Mouse (Mus musculus) G1E (cell line): ENCODE measurements around the gene Zbtb21. TPM values are rescaled to one million over a fixed set of nuclear protein-coding genes. Genes with fewer than 3 reads are reported as not detected.

ENCODE experiments used
- ATAC-seq: 2 replicates; pipeline ENCODE4 v1.8.0; 2016; ENCODE audit warnings: mild to moderate bottlenecking; ENCODE audit not compliant: insufficient number of reproducible peaks, poor library complexity, low FRiP score, severe bottlenecking; ENCODE audit errors: extremely low read depth
- DNase-seq: peaks from one replicate; pipeline ENCODE4 v3.0.0; 2012; ENCODE audit warnings: low spot score
- H3K27me3 ChIP-seq: 2 replicates; pipeline ENCODE4 v1.6.1; 2012; ENCODE audit warnings: mild to moderate bottlenecking, low read length, inconsistent platforms; ENCODE audit not compliant: insufficient read depth
- H3K36me3 ChIP-seq: replicated peaks from 2 replicates; pipeline ENCODE3; 2012; ENCODE audit warnings: mild to moderate bottlenecking, inconsistent platforms
- H3K4me1 ChIP-seq: 2 replicates; pipeline ENCODE4 v1.6.1; 2012; ENCODE audit warnings: low read depth, low read length, inconsistent platforms, mixed read lengths; ENCODE audit not compliant: insufficient read depth
- H3K4me3 ChIP-seq: 2 replicates; pipeline ENCODE4 v1.5.1; 2012; ENCODE audit warnings: low read depth, mild to moderate bottlenecking, inconsistent platforms, low read length, moderate library complexity, mixed read lengths
- H3K9me3 ChIP-seq: replicated peaks from 2 replicates; pipeline ENCODE4 v1.6.1; 2012; ENCODE audit warnings: inconsistent platforms
- CTCF ChIP-seq: IDR thresholded peaks from 2 replicates; pipeline ENCODE4 v1.5.1; 2012; ENCODE audit warnings: low read depth, low read length, inconsistent platforms, mixed read lengths
- GATA1 ChIP-seq: IDR thresholded peaks from 2 replicates; pipeline ENCODE4 v1.6.1; 2012; ENCODE audit warnings: borderline replicate concordance, low read length, inconsistent platforms, mixed read lengths
- GATA2 ChIP-seq: IDR thresholded peaks from 2 replicates; pipeline ENCODE4 v1.6.1; 2012; ENCODE audit warnings: low read depth, low read length, inconsistent platforms, borderline replicate concordance
- POLR2AphosphoS5 ChIP-seq: IDR thresholded peaks from 2 replicates; pipeline ENCODE4 v1.6.1; 2012; ENCODE audit warnings: low read depth, low read length, inconsistent platforms; ENCODE audit not compliant: insufficient replicate concordance
- TAL1 ChIP-seq: conservative IDR thresholded peaks from 2 replicates; pipeline ENCODE4 v1.6.1; 2012; ENCODE audit warnings: low read depth, low read length, inconsistent platforms, mixed read lengths
- polyA plus RNA-seq: library from polyadenylated mRNA; stranded (reverse); fragments of >175 nt; gene quantifications from 2 replicates; pipeline ENCODE4 v1.2.3, GENCODE M21; 2012
- total RNA-seq, 2 experiments: library from RNA; stranded (forward) in 1 of 2; stranded (reverse) in 1 of 2; fragments of 200-1000 nt in 1 of 2; fragments of >200 nt in 1 of 2; fragmentation: Nextera tagmentation in 1 of 2; gene quantifications; 2 replicates each; pipeline ENCODE4 v1.2.3; 2014 to 2017

The Zbtb21 gene
- total and polyA plus RNA-seq, 3 experiments, result 12.0 to 18.7 (median 14.9) TPM

DNA sequence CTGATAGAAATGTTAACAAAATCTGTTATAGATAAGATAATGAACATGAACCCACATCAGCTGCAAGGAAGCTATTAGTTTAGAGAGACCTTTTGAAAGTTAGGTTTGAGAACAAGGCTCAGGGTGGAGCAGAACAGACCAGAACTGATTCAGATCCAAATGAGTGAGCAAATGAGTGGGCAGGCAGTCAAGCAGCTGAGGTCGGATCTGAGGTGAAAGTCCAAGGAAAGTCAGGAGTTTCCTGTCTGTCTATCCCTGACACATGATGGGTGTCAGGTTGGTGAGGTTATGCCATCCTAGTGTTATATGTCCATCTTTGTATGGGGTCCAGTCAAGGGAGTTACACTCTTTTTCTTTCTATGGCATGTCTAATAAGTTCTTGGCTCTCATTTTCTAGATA is 32.9 kb downstream of the Zbtb21 start:
- H3K36me3 ChIP-seq, result no peaks in the 10 kb centered on the region
- ATAC-seq, result no peak
- H3K4me1 ChIP-seq, result peaks cover 27% of the 10 kb centered on the region
- H3K27me3 ChIP-seq, result peaks cover 26% of the 10 kb centered on the region
- H3K9me3 ChIP-seq, result no peaks in the 10 kb centered on the region
- no peak for TF ChIP-seq TAL1
- TF ChIP-seq CTCF, result no peak
- no peak for TF ChIP-seq POLR2AphosphoS5
- no peak for TF ChIP-seq GATA1
- no peak for TF ChIP-seq GATA2
- no peak overlapping the region for H3K4me3 ChIP-seq
- DNase-seq, result no peak

GRCm38 (mm10) chr16:97927331-97927938 is 35.0 kb downstream of the Zbtb21 start:
- DNase-seq, result no peak

GRCm38 (mm10) chr16:97926381-97926780 is 36.0 kb downstream of the Zbtb21 start:
- ATAC-seq (no peak), DNase-seq (no peak)
- peak overlapping the region; percentile 18; the same call in 1 of the 2 replicates for H3K4me3 ChIP-seq
- H3K27me3 ChIP-seq, result peaks cover 18% of the 10 kb centered on the region
- no peaks in the 10 kb centered on the region for H3K9me3 ChIP-seq
- no peak for TF ChIP-seq CTCF
- TF ChIP-seq GATA1, result no peak
- TF ChIP-seq POLR2AphosphoS5, result no peak
- TF ChIP-seq GATA2, result no peak
- no peak for TF ChIP-seq TAL1
- H3K36me3 ChIP-seq, result no peaks in the 10 kb centered on the region
- peaks cover 52% of the 10 kb centered on the region for H3K4me1 ChIP-seq

More at GRCm38 (mm10) chr16:97927331-97927938, 35.0 kb downstream of the Zbtb21 start:
- Histone ChIP-seq H3K27me3 (peaks cover 19% of the 10 kb centered on the region), H3K4me3 (no peak overlapping the region), H3K36me3 (no peaks in the 10 kb centered on the region), H3K4me1 (peaks cover 42% of the 10 kb centered on the region), H3K9me3 (no peaks in the 10 kb centered on the region)
- no peak for TF ChIP-seq GATA2
- TF ChIP-seq CTCF, result no peak
- TF ChIP-seq TAL1, result no peak
- TF ChIP-seq GATA1, result no peak
- TF ChIP-seq POLR2AphosphoS5, result no peak
- no peak for ATAC-seq

GRCm38 (mm10) chr16:97925760-97926159 is 36.7 kb downstream of the Zbtb21 start:
- H3K27me3 ChIP-seq, result peaks cover 11% of the 10 kb centered on the region
- H3K36me3 ChIP-seq, result no peaks in the 10 kb centered on the region
- TF ChIP-seq GATA2, result no peak
- no peak for TF ChIP-seq CTCF
- peaks cover 56% of the 10 kb centered on the region for H3K4me1 ChIP-seq
- DNase-seq, result no peak
- no peak for ATAC-seq
- no peak overlapping the region; the same call in 1 of the 2 replicates for H3K4me3 ChIP-seq
- no peaks in the 10 kb centered on the region for H3K9me3 ChIP-seq

- no peak for ATAC-seq
- no peak for DNase-seq
- peaks cover 68% of the 10 kb centered on the region for H3K4me1 ChIP-seq
- no peaks in the 10 kb centered on the region for H3K9me3 ChIP-seq
- peaks cover 6% of the 10 kb centered on the region for H3K27me3 ChIP-seq
- TF ChIP-seq GATA1 (no peak), CTCF (no peak), TAL1 (no peak), POLR2AphosphoS5 (no peak), GATA2 (no peak)
- peaks cover 6% of the 10 kb centered on the region for H3K36me3 ChIP-seq
- H3K4me3 ChIP-seq, result no peak overlapping the region
Observed at GRCm38 (mm10) chr16:97923700-97924099, 38.7 kb downstream of the Zbtb21 start.

DNA sequence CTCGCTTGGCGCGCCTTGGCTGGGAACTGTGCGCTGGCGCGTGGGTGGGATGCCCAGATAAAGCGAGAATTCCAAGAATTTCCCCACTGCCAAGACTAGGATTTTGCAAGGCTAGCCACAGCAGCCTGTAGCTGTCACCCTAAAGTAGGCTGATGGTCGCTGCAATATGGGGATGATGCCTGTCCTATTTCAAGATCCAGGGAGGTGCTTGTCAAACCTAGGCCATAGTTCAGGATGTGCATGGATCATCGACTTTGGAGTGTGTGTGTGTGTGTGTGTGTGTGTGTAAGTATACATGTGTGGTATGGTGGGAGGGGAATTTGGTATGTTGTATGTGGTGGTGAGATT is 39.7 kb downstream of the Zbtb21 start:
- no peak for ATAC-seq
- no peak for DNase-seq
- no peaks in the 10 kb centered on the region for H3K9me3 ChIP-seq
- TF ChIP-seq CTCF (no peak), POLR2AphosphoS5 (no peak), GATA1 (no peak), GATA2 (no peak), TAL1 (no peak)
- peaks cover 8% of the 10 kb centered on the region for H3K36me3 ChIP-seq
- peak overlapping the region; percentile 91 for H3K4me3 ChIP-seq
- H3K27me3 ChIP-seq, result no peaks in the 10 kb centered on the region
- peaks cover 68% of the 10 kb centered on the region for H3K4me1 ChIP-seq
